Mouse (Mus musculus): ENCODE data around the gene Fgd6. TPM values are rescaled to one million over a fixed set of nuclear protein-coding genes. Genes with fewer than 3 reads are reported as not detected.

The Fgd6 gene
- polyA plus RNA-seq, 1 experiment from 2014 or later, result 2.7 TPM

GRCm38 (mm10) chr10:94167051-94167750, 131.4 kb downstream of the Fgd6 start:
- Histone ChIP-seq H3K27me3 (ENCODE audit: control insufficient read depth, insufficient read depth, low read length) (no peaks in the 10 kb centered on the region), H3K4me2 (ENCODE audit: low read length) (no peak overlapping the region), H3K9ac (ENCODE audit: low read length) (no peak overlapping the region), H3K36me3 (ENCODE audit: control insufficient read depth, insufficient read depth, low read length) (peaks cover 90% of the 10 kb centered on the region), H3K9me3 (ENCODE audit: control insufficient read depth, low read length) (no peaks in the 10 kb centered on the region), H3K4me3 (ENCODE audit: control insufficient read depth in 1 of 2, insufficient read depth in 1 of 2, low read depth in 1 of 2, low read length in 2 of 2) (no peak overlapping the region), H3K4me1 (ENCODE audit: control insufficient read depth in 2 of 2, insufficient read depth in 2 of 2, low read length in 2 of 2) (peaks cover 0 to 6% of the 10 kb centered on the region in 2 experiments; a peak in 1 of 4 replicates), H3K27ac (replicated peaks in 1 of 2; ENCODE audit: control insufficient read depth in 1 of 2, insufficient read depth in 1 of 2, low read depth in 2 of 2, low read length in 2 of 2) (no peak overlapping the region)
- ATAC-seq (ENCODE audit: insufficient number of reproducible peaks, insufficient read depth, low FRiP score, low read depth), result no peak
- WGBS, result 92% methylated on average over 11 of the region's 11 CpGs

DNA sequence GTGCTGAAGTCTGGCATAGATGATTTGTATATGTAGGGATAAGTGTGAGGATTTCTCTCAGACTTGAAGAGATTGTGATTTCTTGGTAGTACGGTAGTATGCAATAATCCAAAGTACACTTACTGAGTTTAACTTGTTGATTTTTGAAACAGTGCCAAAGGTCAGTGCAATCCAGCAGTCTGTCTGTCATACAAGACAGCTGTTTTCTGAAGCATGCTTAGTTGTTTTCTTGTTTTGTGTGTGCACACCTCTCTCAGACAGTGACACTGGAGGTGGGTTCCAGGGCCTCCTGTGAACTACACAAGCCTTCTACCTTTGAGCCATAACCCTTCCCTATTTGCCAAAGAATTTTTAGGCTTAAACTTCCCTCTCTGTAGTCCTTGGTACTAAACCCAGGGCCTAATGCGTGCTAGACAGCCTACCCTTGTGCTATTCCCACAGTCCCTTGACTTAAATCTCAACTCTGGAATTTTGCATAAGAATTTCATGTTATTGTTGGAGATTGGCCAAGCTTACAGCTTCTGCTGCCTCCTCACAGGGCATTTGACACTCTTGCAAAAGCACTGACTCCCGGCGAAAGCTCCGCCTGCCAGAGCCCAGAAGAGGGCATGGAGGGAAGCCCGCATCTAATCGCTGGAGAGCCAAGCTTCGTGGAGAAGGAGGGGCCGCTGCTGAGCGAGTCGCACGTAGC, 135.8 kb downstream of the Fgd6 start:
- peaks cover 86% of the 10 kb centered on the region for H3K36me3 ChIP-seq (ENCODE audit: control insufficient read depth, insufficient read depth, low read length)

GRCm38 (mm10) chr10:94172137-94172536, 136.3 kb downstream of the Fgd6 start:
- 67% methylated on average over 11 of the region's 11 CpGs for WGBS
- Histone ChIP-seq H3K27me3 (ENCODE audit: control insufficient read depth, insufficient read depth, low read length) (no peaks in the 10 kb centered on the region), H3K4me2 (ENCODE audit: low read length) (no peak overlapping the region), H3K9me3 (ENCODE audit: control insufficient read depth, low read length) (no peaks in the 10 kb centered on the region), H3K4me3 (ENCODE audit: control insufficient read depth in 1 of 2, insufficient read depth in 1 of 2, low read depth in 1 of 2, low read length in 2 of 2) (no peak overlapping the region), H3K27ac (replicated peaks in 1 of 2; ENCODE audit: control insufficient read depth in 1 of 2, insufficient read depth in 1 of 2, low read depth in 2 of 2, low read length in 2 of 2) (no peak overlapping the region), H3K36me3 (ENCODE audit: control insufficient read depth, insufficient read depth, low read length) (peaks cover 83% of the 10 kb centered on the region), H3K9ac (ENCODE audit: low read length) (no peak overlapping the region), H3K4me1 (ENCODE audit: control insufficient read depth in 2 of 2, insufficient read depth in 2 of 2, low read length in 2 of 2) (peaks cover 0 to 6% of the 10 kb centered on the region in 2 experiments; a peak in 1 of 4 replicates)
- no peak for ATAC-seq (ENCODE audit: insufficient number of reproducible peaks, insufficient read depth, low FRiP score, low read depth)

More for the DNA sequence above, 135.8 kb downstream of the Fgd6 start:
- 49% methylated on average over 12 of the region's 12 CpGs for WGBS
- H3K4me2 ChIP-seq (ENCODE audit: low read length), result no peak overlapping the region
- H3K9me3 ChIP-seq (ENCODE audit: control insufficient read depth, low read length), result no peaks in the 10 kb centered on the region
- H3K27me3 ChIP-seq (ENCODE audit: control insufficient read depth, insufficient read depth, low read length), result no peaks in the 10 kb centered on the region
- 0 out of 4 replicates have a peak overlapping the region, but pooled peaks of 1 of the 2 experiments have one; percentile 38 for H3K27ac ChIP-seq (replicated peaks in 1 of 2; ENCODE audit: control insufficient read depth in 1 of 2, insufficient read depth in 1 of 2, low read depth in 2 of 2, low read length in 2 of 2)
- H3K4me3 ChIP-seq (ENCODE audit: control insufficient read depth in 1 of 2, insufficient read depth in 1 of 2, low read depth in 1 of 2, low read length in 2 of 2), result no peak overlapping the region
- H3K9ac ChIP-seq (ENCODE audit: low read length), result no peak overlapping the region
- H3K4me1 ChIP-seq (ENCODE audit: control insufficient read depth in 2 of 2, insufficient read depth in 2 of 2, low read length in 2 of 2), result peaks cover 0 to 6% of the 10 kb centered on the region in 2 experiments; a peak in 1 of 4 replicates
- no peak; the same call in 1 of the 2 replicates for ATAC-seq (ENCODE audit: insufficient number of reproducible peaks, insufficient read depth, low FRiP score, low read depth)

GRCm38 (mm10) chr10:94172706-94173105, 136.9 kb downstream of the Fgd6 start:
- peaks cover 0 to 6% of the 10 kb centered on the region in 2 experiments; a peak in 1 of 4 replicates for H3K4me1 ChIP-seq (ENCODE audit: control insufficient read depth in 2 of 2, insufficient read depth in 2 of 2, low read length in 2 of 2)
- peaks cover 77% of the 10 kb centered on the region for H3K36me3 ChIP-seq (ENCODE audit: control insufficient read depth, insufficient read depth, low read length)
- H3K4me3 ChIP-seq (ENCODE audit: control insufficient read depth in 1 of 2, insufficient read depth in 1 of 2, low read depth in 1 of 2, low read length in 2 of 2), result no peak overlapping the region
- ATAC-seq (ENCODE audit: insufficient number of reproducible peaks, insufficient read depth, low FRiP score, low read depth), result no peak
- H3K27me3 ChIP-seq (ENCODE audit: control insufficient read depth, insufficient read depth, low read length), result no peaks in the 10 kb centered on the region
- WGBS, result 76% methylated on average over 6 of the region's 6 CpGs
- H3K9me3 ChIP-seq (ENCODE audit: control insufficient read depth, low read length), result no peaks in the 10 kb centered on the region
- no peak overlapping the region for H3K9ac ChIP-seq (ENCODE audit: low read length)
- no peak overlapping the region for H3K4me2 ChIP-seq (ENCODE audit: low read length)
- no peak overlapping the region for H3K27ac ChIP-seq (replicated peaks in 1 of 2; ENCODE audit: control insufficient read depth in 1 of 2, insufficient read depth in 1 of 2, low read depth in 2 of 2, low read length in 2 of 2)

- ATAC-seq (ENCODE audit: insufficient number of reproducible peaks, insufficient read depth, low FRiP score, low read depth), result no peak
- Histone ChIP-seq H3K9me3 (ENCODE audit: control insufficient read depth, low read length) (no peaks in the 10 kb centered on the region), H3K4me3 (ENCODE audit: control insufficient read depth in 1 of 2, insufficient read depth in 1 of 2, low read depth in 1 of 2, low read length in 2 of 2) (no peak overlapping the region), H3K27ac (replicated peaks in 1 of 2; ENCODE audit: control insufficient read depth in 1 of 2, insufficient read depth in 1 of 2, low read depth in 2 of 2, low read length in 2 of 2) (no peak overlapping the region), H3K27me3 (ENCODE audit: control insufficient read depth, insufficient read depth, low read length) (no peaks in the 10 kb centered on the region), H3K9ac (ENCODE audit: low read length) (no peak overlapping the region), H3K4me1 (ENCODE audit: control insufficient read depth in 2 of 2, insufficient read depth in 2 of 2, low read length in 2 of 2) (peaks cover 0 to 6% of the 10 kb centered on the region in 2 experiments; a peak in 1 of 4 replicates), H3K4me2 (ENCODE audit: low read length) (no peak overlapping the region), H3K36me3 (ENCODE audit: control insufficient read depth, insufficient read depth, low read length) (peaks cover 65% of the 10 kb centered on the region)
- WGBS, result 79% methylated on average over 7 of the region's 7 CpGs
Observed at GRCm38 (mm10) chr10:94174652-94175051, 138.9 kb downstream of the Fgd6 start.

DNA sequence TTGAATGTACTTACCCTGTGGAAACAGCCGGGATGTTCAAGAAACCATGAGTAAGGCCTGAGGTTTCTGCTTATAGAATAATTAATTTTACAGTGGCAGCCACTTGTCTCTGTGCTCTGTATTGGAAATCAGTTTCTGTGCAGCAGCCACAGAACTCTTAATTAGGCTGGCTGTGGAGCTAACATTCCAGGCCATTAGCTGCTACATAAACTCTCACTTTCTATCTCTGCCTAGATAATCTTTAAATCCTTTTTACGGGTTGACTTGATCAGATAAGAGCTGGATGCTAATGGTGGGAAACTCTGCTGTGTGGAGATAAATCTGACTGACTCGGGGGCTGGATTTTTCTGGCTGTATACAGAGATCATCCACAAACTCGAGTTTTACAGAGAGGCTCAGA, 147.4 kb downstream of the Fgd6 start:
- Histone ChIP-seq H3K9me3 (ENCODE audit: control insufficient read depth, low read length) (no peaks in the 10 kb centered on the region), H3K4me2 (ENCODE audit: low read length) (no peak overlapping the region), H3K4me1 (ENCODE audit: control insufficient read depth in 2 of 2, insufficient read depth in 2 of 2, low read length in 2 of 2) (no peaks in the 10 kb centered on the region), H3K4me3 (ENCODE audit: control insufficient read depth in 1 of 2, insufficient read depth in 1 of 2, low read depth in 1 of 2, low read length in 2 of 2) (no peak overlapping the region), H3K36me3 (ENCODE audit: control insufficient read depth, insufficient read depth, low read length) (peaks cover 70% of the 10 kb centered on the region), H3K9ac (ENCODE audit: low read length) (no peak overlapping the region), H3K27ac (replicated peaks in 1 of 2; ENCODE audit: control insufficient read depth in 1 of 2, insufficient read depth in 1 of 2, low read depth in 2 of 2, low read length in 2 of 2) (no peak overlapping the region), H3K27me3 (ENCODE audit: control insufficient read depth, insufficient read depth, low read length) (no peaks in the 10 kb centered on the region)
- 36% methylated on average over 4 of the region's 4 CpGs for WGBS
- no peak for ATAC-seq (ENCODE audit: insufficient number of reproducible peaks, insufficient read depth, low FRiP score, low read depth)

Data from heart, embryonic 14.5 days (tissue).